Mouse (Mus musculus) neural tube, embryonic 14.5 days (tissue): ENCODE data around the gene Stxbp4. TPM values are rescaled to one million over a fixed set of nuclear protein-coding genes. Genes with fewer than 3 reads are reported as not detected.

ENCODE experiments used
- ATAC-seq: fragments of 200-750 bp; cut with Nextera tagmentation; 2 replicates; pipeline ENCODE4 v1.8.0; 2017; ENCODE audit warnings: low read depth, mild to moderate bottlenecking, moderate TSS enrichment, moderate library complexity
- H3K27ac ChIP-seq: fragments of 300-500 bp; sonication (generic); 2 replicates; pipeline ENCODE4 v1.5.1; 2014; ENCODE audit warnings: low read depth, mild to moderate bottlenecking, control low read depth, low read length, moderate library complexity, mixed read lengths
- H3K27me3 ChIP-seq: fragments of 300-500 bp; sonication (generic); 2 replicates; pipeline ENCODE4 v1.6.1; 2014; ENCODE audit warnings: low read length; ENCODE audit not compliant: control insufficient read depth, insufficient read depth
- H3K36me3 ChIP-seq: fragments of 300-500 bp; sonication (generic); 2 replicates; pipeline ENCODE4 v1.6.1; 2014; ENCODE audit warnings: low read length, mixed read lengths; ENCODE audit not compliant: control insufficient read depth, insufficient read depth
- H3K4me1 ChIP-seq: fragments of 300-500 bp; sonication (generic); 2 replicates; pipeline ENCODE4 v1.6.1; 2014; ENCODE audit warnings: low read length; ENCODE audit not compliant: control insufficient read depth, insufficient read depth
- H3K4me2 ChIP-seq: fragments of 300-500 bp; sonication (generic); 2 replicates; pipeline ENCODE4 v1.6.1; 2014; ENCODE audit warnings: mild to moderate bottlenecking, low read depth, low read length, control low read depth
- H3K4me3 ChIP-seq: fragments of 300-500 bp; sonication (generic); 2 replicates; pipeline ENCODE4 v1.5.1; 2014; ENCODE audit warnings: low read depth, low read length, control low read depth, mixed read lengths
- H3K9ac ChIP-seq: fragments of 300-500 bp; sonication (generic); replicated peaks from 2 replicates; pipeline ENCODE4 v1.6.1; 2014; ENCODE audit warnings: low read depth, mild to moderate bottlenecking, control low read depth, low read length, mixed read lengths
- H3K9me3 ChIP-seq: fragments of 300-500 bp; sonication (generic); 2 replicates; pipeline ENCODE4 v1.6.1; 2016; ENCODE audit warnings: low read length; ENCODE audit not compliant: control insufficient read depth
- WGBS: fragments of 180-500 bp; shearing (Covaris S2); extraction: QIAGEN DNeasy Blood & Tissue Kit; methylation state at CpG from one replicate; pipeline ENCODE4 v1.1.7; 2014; 5-methylcytosine and 5-hydroxymethylcytosine counted together
- polyA plus RNA-seq: library from polyadenylated mRNA; unstranded; fragments of >200 nt; fragmentation: Nextera tagmentation; extraction: Ambion mirVana; gene quantifications from 2 replicates; pipeline ENCODE4 v1.2.1, GENCODE M21; 2014

The Stxbp4 gene
- polyA plus RNA-seq, 1 experiment from 2014 or later = 18.1 TPM

- H3K27me3 ChIP-seq = no peaks in the 10 kb centered on the region
- WGBS = 26% methylated on average over 1 of the region's 1 CpGs
- H3K27ac ChIP-seq = no peak overlapping the region
- no peak overlapping the region for H3K4me2 ChIP-seq
- no peak overlapping the region for H3K9ac ChIP-seq
- no peaks in the 10 kb centered on the region for H3K36me3 ChIP-seq
- no peak for ATAC-seq
- no peak overlapping the region for H3K4me3 ChIP-seq
- H3K9me3 ChIP-seq = no peaks in the 10 kb centered on the region
- peaks cover 8% of the 10 kb centered on the region; the same call in 1 of the 2 replicates for H3K4me1 ChIP-seq
These were observed 156.1 kb downstream of the Stxbp4 start for GRCm38 (mm10) chr11:90481828-90482227.

GRCm38 (mm10) chr11:90470271-90470670 lies 167.6 kb downstream of the Stxbp4 start:
- Histone ChIP-seq H3K9me3 (no peaks in the 10 kb centered on the region), H3K4me1 (no peaks in the 10 kb centered on the region), H3K4me2 (no peak overlapping the region), H3K36me3 (no peaks in the 10 kb centered on the region), H3K27me3 (no peaks in the 10 kb centered on the region), H3K27ac (no peak overlapping the region), H3K4me3 (no peak overlapping the region), H3K9ac (no peak overlapping the region)
- no peak for ATAC-seq
- WGBS = 89% methylated on average over 4 of the region's 4 CpGs

GRCm38 (mm10) chr11:90464046-90464595 lies 173.8 kb downstream of the Stxbp4 start:
- Histone ChIP-seq H3K36me3 (no peaks in the 10 kb centered on the region), H3K27ac (no peak overlapping the region), H3K27me3 (no peaks in the 10 kb centered on the region), H3K9ac (no peak overlapping the region), H3K4me1 (no peaks in the 10 kb centered on the region), H3K9me3 (no peaks in the 10 kb centered on the region), H3K4me2 (no peak overlapping the region), H3K4me3 (no peak overlapping the region)
- no peak for ATAC-seq
- 66% methylated on average over 10 of the region's 10 CpGs for WGBS

GRCm38 (mm10) chr11:90460458-90460857 lies 177.4 kb downstream of the Stxbp4 start:
- no peak for ATAC-seq
- Histone ChIP-seq H3K27me3 (no peaks in the 10 kb centered on the region), H3K4me3 (no peak overlapping the region), H3K27ac (no peak overlapping the region), H3K4me2 (no peak overlapping the region), H3K36me3 (no peaks in the 10 kb centered on the region), H3K4me1 (no peaks in the 10 kb centered on the region), H3K9me3 (no peaks in the 10 kb centered on the region), H3K9ac (no peak overlapping the region)
- 92% methylated on average over 3 of the region's 3 CpGs for WGBS

GRCm38 (mm10) chr11:90452134-90452533 lies 185.8 kb downstream of the Stxbp4 start:
- Histone ChIP-seq H3K4me1 (no peaks in the 10 kb centered on the region), H3K9ac (no peak overlapping the region), H3K4me2 (no peak overlapping the region), H3K4me3 (no peak overlapping the region), H3K27me3 (no peaks in the 10 kb centered on the region), H3K27ac (no peak overlapping the region), H3K9me3 (no peaks in the 10 kb centered on the region), H3K36me3 (no peaks in the 10 kb centered on the region)
- 42% methylated on average over 3 of the region's 3 CpGs for WGBS
- ATAC-seq = no peak

- Histone ChIP-seq H3K36me3 (no peaks in the 10 kb centered on the region), H3K9ac (no peak overlapping the region), H3K27me3 (no peaks in the 10 kb centered on the region), H3K9me3 (no peaks in the 10 kb centered on the region), H3K27ac (no peak overlapping the region), H3K4me2 (no peak overlapping the region), H3K4me3 (no peak overlapping the region), H3K4me1 (no peaks in the 10 kb centered on the region)
- no peak for ATAC-seq
- WGBS = 68% methylated on average over 5 of the region's 5 CpGs
These were observed 186.4 kb downstream of the Stxbp4 start for GRCm38 (mm10) chr11:90451506-90451905.

- Histone ChIP-seq H3K9me3 (no peaks in the 10 kb centered on the region), H3K4me2 (no peak overlapping the region), H3K4me3 (no peak overlapping the region), H3K4me1 (no peaks in the 10 kb centered on the region), H3K9ac (no peak overlapping the region), H3K36me3 (no peaks in the 10 kb centered on the region), H3K27ac (no peak overlapping the region), H3K27me3 (no peaks in the 10 kb centered on the region)
- ATAC-seq = no peak
- 88% methylated on average over 2 of the region's 2 CpGs for WGBS
These were observed 195.4 kb downstream of the Stxbp4 start for GRCm38 (mm10) chr11:90442462-90442861.

GRCm38 (mm10) chr11:90440851-90441250 lies 197.0 kb downstream of the Stxbp4 start:
- WGBS = 40% methylated on average over 3 of the region's 3 CpGs
- H3K9me3 ChIP-seq = no peaks in the 10 kb centered on the region
- H3K4me3 ChIP-seq = no peak overlapping the region
- no peak overlapping the region for H3K27ac ChIP-seq
- ATAC-seq = no peak
- no peaks in the 10 kb centered on the region for H3K27me3 ChIP-seq
- H3K4me1 ChIP-seq = no peaks in the 10 kb centered on the region
- H3K9ac ChIP-seq = no peak overlapping the region
- H3K4me2 ChIP-seq = no peak overlapping the region
- H3K36me3 ChIP-seq = no peaks in the 10 kb centered on the region

GRCm38 (mm10) chr11:90438768-90439167 lies 199.1 kb downstream of the Stxbp4 start:
- no peak overlapping the region for H3K4me3 ChIP-seq

More at GRCm38 (mm10) chr11:90438768-90439167, 199.1 kb downstream of the Stxbp4 start:
- no peak overlapping the region for H3K9ac ChIP-seq
- H3K4me1 ChIP-seq = no peaks in the 10 kb centered on the region
- no peak overlapping the region for H3K4me2 ChIP-seq
- no peak overlapping the region for H3K27ac ChIP-seq
- no peaks in the 10 kb centered on the region for H3K36me3 ChIP-seq
- WGBS = 72% methylated on average over 5 of the region's 5 CpGs
- H3K27me3 ChIP-seq = no peaks in the 10 kb centered on the region
- no peak for ATAC-seq
- no peaks in the 10 kb centered on the region for H3K9me3 ChIP-seq
